Mouse (Mus musculus): ENCODE data around the gene Alad. TPM values are rescaled to one million over a fixed set of nuclear protein-coding genes. Genes with fewer than 3 reads are reported as not detected.

Alad gene
- polyA plus RNA-seq, 1 experiment from 2014 or later: 117 TPM

- Histone ChIP-seq H3K27ac (peak overlapping the region; percentile 84), H3K4me1 (peaks cover 17% of the 10 kb centered on the region; the same call in 1 of the 2 replicates), H3K9ac (peak overlapping the region; percentile 72), H3K27me3 (no peaks in the 10 kb centered on the region), H3K4me3 (peak overlapping the region; percentile 74), H3K4me2 (peak overlapping the region; percentile 62), H3K9me3 (no peaks in the 10 kb centered on the region), H3K36me3 (peaks cover 26% of the 10 kb centered on the region)
- WGBS: 1% methylated on average over 38 of the region's 38 CpGs
- peak; percentile 93 for ATAC-seq (ENCODE audit: borderline replicate concordance, extremely low read depth, low FRiP score, low TSS enrichment)
Measured at GRCm38 (mm10) chr4:62501964-62502732, 17.6 kb downstream of the Alad start.

GRCm38 (mm10) chr4:62501534-62501933, 18.2 kb downstream of the Alad start:
- ATAC-seq (ENCODE audit: borderline replicate concordance, extremely low read depth, low FRiP score, low TSS enrichment): peak; percentile 33; the same call in 1 of the 2 replicates
- under 1% methylated on average over 7 of the region's 7 CpGs for WGBS

GRCm38 (mm10) chr4:62500799-62501198, 18.9 kb downstream of the Alad start:
- peaks cover 22% of the 10 kb centered on the region for H3K36me3 ChIP-seq
- 76% methylated on average over 4 of the region's 4 CpGs for WGBS
- H3K4me2 ChIP-seq: peak overlapping the region; percentile 62; the same call in 1 of the 2 replicates
- no peak for ATAC-seq (ENCODE audit: borderline replicate concordance, extremely low read depth, low FRiP score, low TSS enrichment)
- H3K27me3 ChIP-seq: no peaks in the 10 kb centered on the region
- peak overlapping the region; percentile 74; the same call in 1 of the 2 replicates for H3K4me3 ChIP-seq
- no peaks in the 10 kb centered on the region for H3K9me3 ChIP-seq
- H3K9ac ChIP-seq: no peak overlapping the region
- no peak overlapping the region for H3K27ac ChIP-seq
- H3K4me1 ChIP-seq: peaks cover 26% of the 10 kb centered on the region

More at GRCm38 (mm10) chr4:62501534-62501933, 18.2 kb downstream of the Alad start:
- peaks cover 19% of the 10 kb centered on the region for H3K4me1 ChIP-seq
- H3K4me3 ChIP-seq: peak overlapping the region; percentile 74
- H3K27ac ChIP-seq: peak overlapping the region; percentile 84
- peak overlapping the region; percentile 62 for H3K4me2 ChIP-seq
- H3K36me3 ChIP-seq: peaks cover 22% of the 10 kb centered on the region
- H3K9ac ChIP-seq: peak overlapping the region; percentile 72
- H3K27me3 ChIP-seq: no peaks in the 10 kb centered on the region
- H3K9me3 ChIP-seq: no peaks in the 10 kb centered on the region

GRCm38 (mm10) chr4:62496815-62497214, 22.9 kb downstream of the Alad start:
- H3K9me3 ChIP-seq: no peaks in the 10 kb centered on the region
- no peak overlapping the region for H3K27ac ChIP-seq
- H3K9ac ChIP-seq: no peak overlapping the region
- WGBS: 48% methylated on average over 8 of the region's 8 CpGs
- H3K4me3 ChIP-seq: no peak overlapping the region
- peaks cover 26% of the 10 kb centered on the region for H3K36me3 ChIP-seq
- H3K4me2 ChIP-seq: no peak overlapping the region
- H3K4me1 ChIP-seq: peaks cover 16% of the 10 kb centered on the region
- no peaks in the 10 kb centered on the region for H3K27me3 ChIP-seq
- peak; percentile 31; the same call in 1 of the 2 replicates for ATAC-seq (ENCODE audit: borderline replicate concordance, extremely low read depth, low FRiP score, low TSS enrichment)

GRCm38 (mm10) chr4:62495946-62496345, 23.8 kb downstream of the Alad start:
- Histone ChIP-seq H3K9ac (no peak overlapping the region), H3K4me2 (no peak overlapping the region), H3K9me3 (no peaks in the 10 kb centered on the region), H3K27ac (no peak overlapping the region), H3K36me3 (peaks cover 26% of the 10 kb centered on the region), H3K27me3 (no peaks in the 10 kb centered on the region), H3K4me1 (peaks cover 11% of the 10 kb centered on the region), H3K4me3 (no peak overlapping the region)
- WGBS: 54% methylated on average over 8 of the region's 8 CpGs
- ATAC-seq (ENCODE audit: borderline replicate concordance, extremely low read depth, low FRiP score, low TSS enrichment): 0 out of 2 replicates have a peak, but pooled peaks have one; percentile 13

GRCm38 (mm10) chr4:62494230-62494629, 25.5 kb downstream of the Alad start:
- H3K27ac ChIP-seq: no peak overlapping the region
- H3K9ac ChIP-seq: no peak overlapping the region
- H3K4me1 ChIP-seq: peaks cover 9% of the 10 kb centered on the region
- no peaks in the 10 kb centered on the region for H3K27me3 ChIP-seq
- H3K9me3 ChIP-seq: no peaks in the 10 kb centered on the region
- no peak overlapping the region for H3K4me2 ChIP-seq
- ATAC-seq (ENCODE audit: borderline replicate concordance, extremely low read depth, low FRiP score, low TSS enrichment): no peak
- H3K4me3 ChIP-seq: no peak overlapping the region
- 62% methylated on average over 9 of the region's 9 CpGs for WGBS
- peaks cover 18% of the 10 kb centered on the region for H3K36me3 ChIP-seq

- ATAC-seq (ENCODE audit: borderline replicate concordance, extremely low read depth, low FRiP score, low TSS enrichment): no peak
- no peaks in the 10 kb centered on the region for H3K27me3 ChIP-seq
- no peak overlapping the region for H3K27ac ChIP-seq
- peaks cover 6% of the 10 kb centered on the region for H3K36me3 ChIP-seq
- no peak overlapping the region for H3K4me2 ChIP-seq
- H3K4me1 ChIP-seq: peaks cover 9% of the 10 kb centered on the region
- H3K9ac ChIP-seq: no peak overlapping the region
- 71% methylated on average over 2 of the region's 2 CpGs for WGBS
- H3K9me3 ChIP-seq: no peaks in the 10 kb centered on the region
- H3K4me3 ChIP-seq: no peak overlapping the region
Measured at GRCm38 (mm10) chr4:62492682-62493081, 27.0 kb downstream of the Alad start.

GRCm38 (mm10) chr4:62487914-62488313, 31.8 kb downstream of the Alad start:
- Histone ChIP-seq H3K9ac (no peak overlapping the region), H3K4me2 (no peak overlapping the region), H3K27me3 (no peaks in the 10 kb centered on the region), H3K9me3 (no peaks in the 10 kb centered on the region), H3K27ac (no peak overlapping the region), H3K36me3 (no peaks in the 10 kb centered on the region; the same call in 1 of the 2 replicates), H3K4me1 (no peaks in the 10 kb centered on the region), H3K4me3 (no peak overlapping the region)
- WGBS: 87% methylated on average over 2 of the region's 2 CpGs
- no peak for ATAC-seq (ENCODE audit: borderline replicate concordance, extremely low read depth, low FRiP score, low TSS enrichment)

- no peak overlapping the region for H3K27ac ChIP-seq
- ATAC-seq (ENCODE audit: borderline replicate concordance, extremely low read depth, low FRiP score, low TSS enrichment): no peak
- WGBS: 76% methylated on average over 5 of the region's 5 CpGs
Measured at GRCm38 (mm10) chr4:62487172-62487571, 32.5 kb downstream of the Alad start.

GRCm38 (mm10) chr4:62486162-62486696, 33.5 kb downstream of the Alad start:
- H3K4me2 ChIP-seq: no peak overlapping the region
- no peak overlapping the region for H3K27ac ChIP-seq
- H3K36me3 ChIP-seq: no peaks in the 10 kb centered on the region; the same call in 1 of the 2 replicates
- WGBS: 85% methylated on average over 15 of the region's 15 CpGs
- no peaks in the 10 kb centered on the region for H3K9me3 ChIP-seq
- H3K4me3 ChIP-seq: no peak overlapping the region
- no peaks in the 10 kb centered on the region for H3K27me3 ChIP-seq
- H3K9ac ChIP-seq: no peak overlapping the region
- ATAC-seq (ENCODE audit: borderline replicate concordance, extremely low read depth, low FRiP score, low TSS enrichment): 0 out of 2 replicates have a peak, but pooled peaks have one; percentile 14
- no peaks in the 10 kb centered on the region for H3K4me1 ChIP-seq

More at GRCm38 (mm10) chr4:62487172-62487571, 32.5 kb downstream of the Alad start:
- Histone ChIP-seq H3K4me2 (no peak overlapping the region), H3K36me3 (no peaks in the 10 kb centered on the region; the same call in 1 of the 2 replicates), H3K27me3 (no peaks in the 10 kb centered on the region), H3K4me1 (no peaks in the 10 kb centered on the region), H3K4me3 (no peak overlapping the region), H3K9ac (no peak overlapping the region), H3K9me3 (no peaks in the 10 kb centered on the region)

- no peak for ATAC-seq (ENCODE audit: borderline replicate concordance, extremely low read depth, low FRiP score, low TSS enrichment)
- no peak overlapping the region for H3K27ac ChIP-seq
Measured at GRCm38 (mm10) chr4:62485450-62486161, 34.1 kb downstream of the Alad start.

More at GRCm38 (mm10) chr4:62485450-62486161, 34.1 kb downstream of the Alad start:
- 72% methylated on average over 8 of the region's 8 CpGs for WGBS
- H3K9ac ChIP-seq: no peak overlapping the region
- no peaks in the 10 kb centered on the region for H3K9me3 ChIP-seq
- no peak overlapping the region for H3K4me3 ChIP-seq
- H3K4me1 ChIP-seq: no peaks in the 10 kb centered on the region
- no peaks in the 10 kb centered on the region for H3K27me3 ChIP-seq
- no peaks in the 10 kb centered on the region for H3K36me3 ChIP-seq
- no peak overlapping the region for H3K4me2 ChIP-seq
